Mouse (Mus musculus) yolk sac, embryonic 10.5 days (tissue): ENCODE results near the gene Ncoa7.
"Not testable (repeated sequence)": the region's sequence is repeated elsewhere in the genome, so short reads cannot be mapped to it uniquely, and the experiment has no call there.

ENCODE experiments used
- DNase-seq: peaks from one replicate; pipeline ENCODE4 v3.0.0-alpha.2; 2017; ENCODE audit warnings: low spot score

Ncoa7 gene

GRCm38 (mm10) chr10:30787684-30788339 lies 15.3 kb downstream of the Ncoa7 start:
- DNase-seq = no peak

- DNase-seq = no peak
Measured at GRCm38 (mm10) chr10:30786103-30786754, 16.9 kb downstream of the Ncoa7 start.

GRCm38 (mm10) chr10:30780921-30781320 lies 22.2 kb downstream of the Ncoa7 start:
- not testable (repeated sequence) for DNase-seq

DNA sequence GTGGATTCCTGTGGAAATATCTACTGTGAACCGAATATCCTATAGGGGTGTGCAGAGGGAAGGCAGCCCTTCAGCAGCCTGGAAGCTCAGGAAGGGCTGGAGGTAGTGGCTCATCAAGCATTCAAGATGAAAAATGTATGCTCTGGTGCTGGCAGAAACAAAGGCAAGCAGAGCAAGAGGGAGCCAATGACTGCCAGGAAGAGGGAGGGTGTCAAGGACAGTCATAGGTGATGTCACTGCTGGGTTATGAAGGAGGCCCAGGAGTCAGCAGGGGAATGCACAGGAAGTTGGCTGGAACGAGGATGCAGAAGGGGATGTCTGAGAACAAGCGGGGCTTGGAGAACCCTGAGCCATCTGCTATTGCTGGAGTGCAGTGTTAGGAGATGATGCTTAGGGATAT lies 24.9 kb downstream of the Ncoa7 start:
- no peak for DNase-seq

DNA sequence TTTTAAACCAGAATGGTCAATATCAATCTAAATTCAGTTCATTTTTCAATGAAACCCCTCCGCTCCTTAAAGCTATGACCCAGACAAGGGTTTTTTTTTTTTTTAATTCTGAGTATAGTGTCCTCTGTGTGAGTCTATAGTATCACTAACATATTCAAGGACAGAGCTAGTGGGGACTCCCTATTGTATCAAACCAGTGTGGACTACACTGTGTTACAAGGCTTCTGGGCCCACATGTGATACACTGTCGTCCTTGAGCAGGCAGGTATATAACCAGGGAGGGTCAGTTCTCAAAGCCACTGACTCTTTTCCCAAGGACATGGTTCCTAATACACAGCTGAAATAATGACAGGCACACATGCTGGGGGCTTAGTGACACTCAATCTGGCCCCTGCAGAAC lies 27.1 kb downstream of the Ncoa7 start:
- DNase-seq = no peak

DNA sequence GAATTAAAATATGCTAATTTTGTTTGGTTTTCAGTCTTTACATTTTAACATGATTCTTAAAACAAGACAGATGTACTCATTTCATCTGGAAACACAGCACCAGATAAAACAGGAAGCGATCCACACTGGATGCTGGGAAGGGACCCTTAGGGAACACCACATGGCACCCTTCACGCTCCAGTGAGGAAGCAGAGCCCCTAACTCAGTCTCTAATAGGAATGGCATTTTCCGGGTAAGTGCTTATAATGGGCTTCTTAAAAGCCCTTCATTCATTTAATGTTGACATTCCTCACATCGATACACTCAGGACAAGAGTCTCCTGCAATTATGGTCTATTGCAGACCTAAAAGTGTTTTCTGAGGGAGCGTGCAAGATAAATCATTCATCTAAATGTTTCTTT lies 27.6 kb downstream of the Ncoa7 start:
- no peak for DNase-seq

- DNase-seq = no peak
Measured at GRCm38 (mm10) chr10:30774396-30774795, 28.7 kb downstream of the Ncoa7 start.

GRCm38 (mm10) chr10:30773181-30773580 lies 29.9 kb downstream of the Ncoa7 start:
- DNase-seq = no peak

GRCm38 (mm10) chr10:30771417-30772158 lies 31.5 kb downstream of the Ncoa7 start:
- no peak for DNase-seq

GRCm38 (mm10) chr10:30768820-30769219 lies 34.3 kb downstream of the Ncoa7 start:
- DNase-seq = no peak

GRCm38 (mm10) chr10:30768250-30768649 lies 34.9 kb downstream of the Ncoa7 start:
- DNase-seq = no peak

- DNase-seq = peak; percentile 61
Measured at GRCm38 (mm10) chr10:30763179-30763770, 39.9 kb downstream of the Ncoa7 start.

DNA sequence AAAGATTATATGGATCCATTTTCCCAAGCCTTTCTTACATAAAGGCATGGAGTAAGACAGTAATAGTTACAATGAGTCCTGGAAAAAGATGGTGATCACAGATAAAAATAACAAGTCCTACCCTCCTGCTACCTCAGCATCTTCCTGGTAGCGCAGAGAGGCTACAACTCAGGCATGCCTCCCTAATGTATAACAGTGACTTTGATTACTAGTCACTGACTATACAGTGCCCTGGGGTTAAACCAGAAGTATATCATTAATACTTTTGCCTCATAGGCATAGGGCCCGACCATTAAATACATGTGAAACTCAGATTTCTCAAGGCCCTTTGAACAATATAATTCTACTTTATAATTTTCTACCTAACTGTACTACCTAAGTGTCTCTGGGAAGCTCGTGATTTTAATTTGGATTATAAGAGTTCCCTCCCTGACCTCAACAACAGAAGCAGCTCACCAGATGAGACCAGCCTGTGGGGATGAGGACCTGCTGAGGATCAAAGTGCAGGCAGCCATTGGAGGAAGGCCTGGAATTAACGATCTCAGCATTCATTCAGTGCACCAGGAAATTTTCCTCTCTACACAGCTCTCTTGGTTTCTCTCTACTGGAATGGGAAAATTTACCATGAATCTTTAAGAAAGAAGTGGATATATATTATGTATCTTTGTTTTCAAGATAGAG lies 40.7 kb downstream of the Ncoa7 start:
- no peak for DNase-seq

GRCm38 (mm10) chr10:30759360-30760147 lies 43.6 kb downstream of the Ncoa7 start:
- DNase-seq = no peak

GRCm38 (mm10) chr10:30756064-30756463 lies 47.1 kb downstream of the Ncoa7 start:
- DNase-seq = no peak

DNA sequence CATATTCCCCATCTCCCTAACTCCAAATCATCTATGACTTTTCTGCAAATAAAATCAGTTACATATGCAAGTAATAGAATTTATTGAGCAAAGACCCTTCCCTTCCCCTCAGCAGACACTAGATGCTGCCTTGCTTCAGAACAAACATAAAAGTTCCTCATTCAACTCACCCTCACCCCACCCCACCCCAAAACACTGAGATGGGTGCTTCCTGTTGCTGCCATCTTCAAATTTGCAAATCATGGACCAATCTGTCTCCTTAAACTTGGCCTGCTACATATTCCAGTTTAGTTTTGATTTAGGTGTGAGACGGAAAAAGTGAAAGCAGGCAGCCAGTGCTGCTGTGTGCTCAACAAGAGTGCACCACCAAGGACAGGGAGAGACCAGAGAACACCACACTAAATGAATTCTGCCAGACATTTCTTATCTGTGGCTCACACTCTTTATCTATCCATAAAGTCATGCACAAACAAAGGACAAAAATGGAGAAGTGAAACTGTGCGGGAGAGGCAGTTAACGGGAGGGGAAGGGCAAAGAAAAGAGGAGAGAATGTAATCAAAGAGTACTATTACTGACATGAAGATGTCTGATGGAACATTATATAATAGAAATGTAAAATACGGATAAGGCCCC lies 48.2 kb downstream of the Ncoa7 start:
- DNase-seq = no peak

DNA sequence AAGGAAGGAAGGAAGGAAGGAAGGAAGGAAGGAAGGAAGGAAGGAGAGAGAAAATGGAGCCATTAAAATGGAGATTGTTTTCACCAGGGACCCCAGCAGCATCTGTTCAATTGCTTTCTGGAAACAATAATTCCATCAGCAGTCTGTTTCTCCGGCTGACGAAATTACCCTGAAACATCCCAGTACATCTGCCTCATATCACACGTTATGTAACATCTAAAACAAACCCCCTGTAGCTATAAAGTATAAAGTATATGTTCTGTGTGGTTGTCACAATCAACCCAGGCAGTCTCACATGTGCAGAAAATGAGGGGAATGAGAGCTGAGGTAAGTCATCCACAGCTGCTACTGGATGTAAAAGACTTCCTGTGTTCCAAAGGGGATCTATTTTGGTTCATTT lies 49.0 kb downstream of the Ncoa7 start:
- DNase-seq = no peak

DNA sequence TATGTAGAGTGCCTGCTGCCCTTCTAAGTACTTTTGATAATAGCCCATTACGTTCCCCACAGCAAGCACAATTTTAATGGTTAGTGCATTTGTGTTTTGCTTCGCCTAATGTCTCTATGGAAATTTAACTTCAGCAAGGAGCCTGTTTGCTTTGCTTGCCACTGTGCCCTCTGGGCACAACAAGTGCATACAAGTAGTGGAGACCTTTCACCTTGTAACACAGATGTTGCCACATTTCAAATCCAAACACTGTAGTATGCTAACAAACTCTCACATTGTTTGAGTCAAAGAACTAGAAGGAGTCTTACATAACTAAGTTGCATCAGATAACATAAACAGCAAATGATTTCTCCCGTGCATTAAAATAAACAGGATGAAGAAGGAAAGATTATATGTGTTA lies 50.6 kb downstream of the Ncoa7 start:
- DNase-seq = no peak

DNA sequence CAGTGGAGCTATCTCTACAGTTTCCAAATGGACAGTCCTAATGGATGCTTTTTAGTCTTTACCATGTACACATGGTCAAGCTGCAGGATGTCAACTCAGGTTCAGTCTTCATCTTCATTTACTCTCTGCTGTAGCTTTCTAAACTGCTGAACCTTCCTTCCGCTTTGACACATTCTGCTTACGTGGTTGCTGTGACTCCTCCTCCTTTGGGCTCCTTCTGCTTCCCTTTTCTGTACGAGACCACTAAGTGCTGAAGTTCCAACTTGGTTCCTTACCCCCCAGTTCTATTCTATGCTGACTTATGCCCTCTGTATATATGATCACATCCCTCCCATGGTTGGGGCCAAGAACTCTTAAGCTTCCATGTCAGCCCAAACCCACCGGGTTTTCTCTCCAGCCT lies 51.5 kb downstream of the Ncoa7 start:
- no peak for DNase-seq

DNA sequence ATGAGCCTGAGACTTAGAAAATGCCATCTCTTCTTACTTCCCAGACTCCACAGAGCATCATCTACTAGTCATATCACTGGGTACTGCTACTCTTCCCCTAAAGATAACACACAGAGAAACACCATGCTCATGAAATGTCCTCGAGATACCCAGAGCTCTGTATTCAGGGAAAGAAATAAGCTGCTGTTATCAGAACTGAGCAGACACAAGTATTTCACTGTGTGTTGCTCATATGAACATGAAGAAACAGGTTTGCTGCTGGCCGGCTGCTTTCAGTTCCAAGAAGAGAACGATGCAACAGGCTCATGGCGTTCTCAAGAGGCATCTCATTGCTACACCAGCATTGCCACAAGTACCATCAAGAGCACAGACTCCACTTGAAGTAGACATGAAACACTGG lies 53.3 kb downstream of the Ncoa7 start:
- no peak for DNase-seq
